Comparison of ENCODE assay signal across 9 mouse cellular contexts in genomic region chr3:153692206-153692813, GRCm38 (mm10). TPM values are rescaled to one million over a fixed set of nuclear protein-coding genes. Genes with fewer than 3 reads are reported as not detected.
DNase-seq lines count a peak whose midpoint lies in the region; ATAC-seq and TF ChIP-seq lines count a peak whose summit lies in the region.
"Had no signal": no experiment of that assay in that cellular context is flagged by ENCODE, and none has a peak within 500 bp of the region (broad histone marks: within the 10 kb centered on the region; RNA-seq: fewer than 3 reads in every experiment).

No protein-coding gene starts in this region.

- peak overlapping the region; percentile 16; the same call in 1 of the 2 replicates for H3K9ac ChIP-seq in heart, embryonic 12.5 days
- no peak overlapping the region for H3K9ac ChIP-seq in kidney, postnatal 0 days (ENCODE audit: low read depth, low read length)
- peak overlapping the region; percentile 25 for H3K9ac ChIP-seq in liver, embryonic 16.5 days (ENCODE audit: low read depth, low read length)
- H3K9ac ChIP-seq in forebrain, embryonic 13.5 days, result no peak overlapping the region

- peaks cover 55% of the 10 kb centered on the region for H3K4me1 ChIP-seq in heart, embryonic 12.5 days (replicated peaks)
- H3K4me1 ChIP-seq in megakaryocyte, embryonic 14.5 days, result peaks cover 44% of the 10 kb centered on the region
- H3K4me1 ChIP-seq in kidney, postnatal 0 days (replicated peaks; ENCODE audit: insufficient read depth, low read length), result peaks cover 37% of the 10 kb centered on the region
- H3K4me1 ChIP-seq in liver, embryonic 16.5 days (ENCODE audit: control insufficient read depth, low read depth, low read length), result peaks cover 52% of the 10 kb centered on the region
- no peaks in the 10 kb centered on the region for H3K4me1 ChIP-seq in forebrain, embryonic 13.5 days

- no peaks in the 10 kb centered on the region for H3K36me3 ChIP-seq in heart, embryonic 12.5 days
- peaks cover 4% of the 10 kb centered on the region for H3K36me3 ChIP-seq in megakaryocyte, embryonic 14.5 days (replicated peaks; ENCODE audit: low read length)
- no peaks in the 10 kb centered on the region for H3K36me3 ChIP-seq in kidney, postnatal 0 days (ENCODE audit: insufficient read depth, low read length)
- H3K36me3 ChIP-seq in liver, embryonic 16.5 days (ENCODE audit: control insufficient read depth, insufficient read depth), result no peaks in the 10 kb centered on the region
- no peaks in the 10 kb centered on the region for H3K36me3 ChIP-seq in forebrain, embryonic 13.5 days (ENCODE audit: poor library complexity, severe bottlenecking)

- peak overlapping the region; percentile 47; the same call in 1 of the 2 replicates for H3K27ac ChIP-seq in heart, embryonic 12.5 days (ENCODE audit: poor library complexity, severe bottlenecking)
- H3K27ac ChIP-seq in kidney, postnatal 0 days, result peak overlapping the region; percentile 83
- peak overlapping the region; percentile 74 for H3K27ac ChIP-seq in liver, embryonic 16.5 days (ENCODE audit: low read length)
- no peak overlapping the region for H3K27ac ChIP-seq in forebrain, embryonic 13.5 days

- DNase-seq in heart, postnatal 36 days, result no peak
- peak; percentile 76 for DNase-seq in kidney, postnatal 0 days (ENCODE audit: low spot score)
- no peak for DNase-seq in cerebellum, postnatal 36 days
- DNase-seq: lung, postnatal 4 days had no signal

- no peak for ATAC-seq in heart, embryonic 12.5 days (ENCODE audit: insufficient number of reproducible peaks, low FRiP score)
- no peak for ATAC-seq in megakaryocyte, adult 5-6 weeks (ENCODE audit: poor library complexity, severe bottlenecking)
- 0 out of 2 replicates have a peak, but pooled peaks have one; percentile 36 for ATAC-seq in kidney, postnatal 0 days (replicated peaks; ENCODE audit: low FRiP score, low read depth)
- ATAC-seq in liver, embryonic 16.5 days (ENCODE audit: low read depth), result no peak
- no peak for ATAC-seq in forebrain, embryonic 13.5 days

- intact Hi-C loops in heart, postnatal 36 days (cut with DNase I), result no loop called here

- H3K4me2 ChIP-seq in heart, embryonic 12.5 days, result no peak overlapping the region
- H3K4me2 ChIP-seq in kidney, postnatal 0 days (ENCODE audit: low read length), result no peak overlapping the region
- H3K4me2 ChIP-seq in liver, embryonic 16.5 days (ENCODE audit: low read depth, low read length), result no peak overlapping the region
- no peak overlapping the region for H3K4me2 ChIP-seq in forebrain, embryonic 13.5 days

- no peaks in the 10 kb centered on the region for H3K9me3 ChIP-seq in heart, embryonic 12.5 days (replicated peaks)
- H3K9me3 ChIP-seq in megakaryocyte, embryonic 14.5 days, result no peaks in the 10 kb centered on the region
- no peaks in the 10 kb centered on the region for H3K9me3 ChIP-seq in kidney, postnatal 0 days (replicated peaks; ENCODE audit: low read length)
- H3K9me3 ChIP-seq in liver, embryonic 16.5 days (replicated peaks; ENCODE audit: control insufficient read depth, low read length), result no peaks in the 10 kb centered on the region
- H3K9me3 ChIP-seq in forebrain, embryonic 13.5 days (replicated peaks), result no peaks in the 10 kb centered on the region

- 42% methylated on average over 11 of the region's 11 CpGs for WGBS in heart, embryonic 12.5 days
- 12% methylated on average over 11 of the region's 11 CpGs for WGBS in kidney, postnatal 0 days
- WGBS in liver, embryonic 16.5 days (ENCODE audit: insufficient replicate concordance), result 33% methylated on average over 11 of the region's 11 CpGs
- 74% methylated on average over 11 of the region's 11 CpGs for WGBS in forebrain, embryonic 13.5 days

- H3K4me3 ChIP-seq in heart, embryonic 12.5 days, result no peak overlapping the region
- peak overlapping the region; percentile 76 for H3K4me3 ChIP-seq in megakaryocyte, embryonic 14.5 days (replicated peaks)
- H3K4me3 ChIP-seq in kidney, postnatal 0 days (replicated peaks; ENCODE audit: low read depth, low read length), result no peak overlapping the region
- no peak overlapping the region for H3K4me3 ChIP-seq in liver, embryonic 16.5 days (ENCODE audit: low read depth, low read length)
- H3K4me3 ChIP-seq in forebrain, embryonic 13.5 days, result no peak overlapping the region

- TF ChIP-seq CTCF in kidney, postnatal 0 days (IDR thresholded peaks at IDR 0.05; ENCODE audit: low read depth), result no peak

- H3K27me3 ChIP-seq in heart, embryonic 12.5 days (replicated peaks), result no peaks in the 10 kb centered on the region
- no peaks in the 10 kb centered on the region for H3K27me3 ChIP-seq in megakaryocyte, embryonic 14.5 days (replicated peaks)
- no peaks in the 10 kb centered on the region for H3K27me3 ChIP-seq in kidney, postnatal 0 days (ENCODE audit: insufficient read depth, low read length)
- H3K27me3 ChIP-seq in liver, embryonic 16.5 days (ENCODE audit: control insufficient read depth, insufficient read depth, low read depth, low read length), result no peaks in the 10 kb centered on the region
- no peaks in the 10 kb centered on the region for H3K27me3 ChIP-seq in forebrain, embryonic 13.5 days

RNA-seq across cellular contexts. Expression of gene St6galnac3, which starts 32.7 kb away (rescaled TPM):
- 27.0 and 27.4 TPM in 2 replicates for polyA plus RNA-seq in heart, embryonic 12.5 days (2016; fragmentation: Nextera tagmentation; extraction: Ambion mirVana)
- total RNA-seq in heart, postnatal 36 days (2021), result 1 to 10 TPM; 4.1 to 6.6 TPM
- polyA plus RNA-seq in megakaryocyte, embryonic 14.5 days (2012; ENCODE audit: insufficient read depth, low replicate concordance), result 0.04 and 1.9 TPM in 2 replicates
- total RNA-seq in megakaryocyte, adult 5-6 weeks (2015), result 0.16 and 0.57 TPM in 2 replicates
- 0.18 and 1.4 TPM in 2 replicates for total RNA-seq in megakaryocyte, adult 5-6 weeks (2017)
- 34.2 and 34.4 TPM in 2 replicates for polyA plus RNA-seq in kidney, postnatal 0 days (2015; fragmentation: Nextera tagmentation; extraction: Ambion mirVana)
- polyA plus RNA-seq in liver, embryonic 16.5 days (2015; fragmentation: Nextera tagmentation; extraction: Ambion mirVana), result 10.5 and 12.0 TPM in 2 replicates
- polyA plus RNA-seq in forebrain, embryonic 13.5 days (2015; fragmentation: Nextera tagmentation; extraction: Ambion mirVana), result 20.7 and 29.0 TPM in 2 replicates

Comparison
In these comparisons a context has a peak if more than half of its experiments do, and no peak if none do; other contexts are left out.
1. H3K9ac ChIP-seq: peak in heart, embryonic 12.5 days (single experiment) and liver, embryonic 16.5 days (single experiment); none in kidney, postnatal 0 days (single experiment) and forebrain, embryonic 13.5 days (single experiment).